Mouse (Mus musculus) forebrain, postnatal 0 days (tissue): ENCODE data around the gene Adh4. TPM values are rescaled to one million over a fixed set of nuclear protein-coding genes. Genes with fewer than 3 reads are reported as not detected.

Experiments
- ATAC-seq: fragments of 200-750 bp; cut with Nextera tagmentation; 2 replicates; pipeline ENCODE4 v1.8.0; 2017; ENCODE audit warnings: mild to moderate bottlenecking, moderate library complexity
- DNase-seq: peaks from one replicate; pipeline ENCODE4 v3.0.0-alpha.2; 2015
- H3K27ac ChIP-seq: fragments of 300-500 bp; sonication (generic); 2 replicates; pipeline ENCODE4 v1.5.1; 2014; ENCODE audit warnings: low read depth, mild to moderate bottlenecking, antibody characterized with exemption, low read length, moderate library complexity, mixed read lengths
- H3K27me3 ChIP-seq: fragments of 300-500 bp; sonication (generic); 2 replicates; pipeline ENCODE4 v1.6.1; 2014; ENCODE audit warnings: mild to moderate bottlenecking, low read length, mixed read lengths; ENCODE audit not compliant: insufficient read depth
- H3K36me3 ChIP-seq: fragments of 300-500 bp; sonication (generic); 2 replicates; pipeline ENCODE4 v1.6.1; 2014; ENCODE audit warnings: mild to moderate bottlenecking, moderate library complexity; ENCODE audit not compliant: insufficient read depth
- H3K4me1 ChIP-seq: fragments of 300-500 bp; sonication (generic); 2 replicates; pipeline ENCODE4 v1.6.1; 2014; ENCODE audit warnings: antibody characterized with exemption; ENCODE audit not compliant: insufficient read depth
- H3K4me2 ChIP-seq: fragments of 300-500 bp; sonication (generic); 2 replicates; pipeline ENCODE4 v1.6.1; 2014; ENCODE audit warnings: low read depth, mild to moderate bottlenecking, moderate library complexity
- H3K4me3 ChIP-seq: fragments of 300-500 bp; sonication (generic); 2 replicates; pipeline ENCODE4 v1.5.1; 2014; ENCODE audit warnings: low read depth, low read length, mixed read lengths
- H3K9ac ChIP-seq: fragments of 300-500 bp; sonication (generic); 2 replicates; pipeline ENCODE4 v1.6.1; 2014; ENCODE audit warnings: mild to moderate bottlenecking
- H3K9me3 ChIP-seq: fragments of 300-500 bp; sonication (generic); 2 replicates; pipeline ENCODE4 v1.6.1; 2016; ENCODE audit warnings: low read length
- CTCF ChIP-seq: sonication (generic); IDR thresholded peaks from 2 replicates; pipeline ENCODE4 v1.5.1; 2016; ENCODE audit warnings: antibody characterized with exemption, control low read depth, low read depth
- WGBS: fragments of 180-500 bp; shearing (Covaris S2); extraction: QIAGEN DNeasy Blood & Tissue Kit; methylation state at CpG from one replicate; pipeline ENCODE4 v1.1.7; 2014; 5-methylcytosine and 5-hydroxymethylcytosine counted together
- polyA plus RNA-seq: library from polyadenylated mRNA; unstranded; fragments of >200 nt; fragmentation: Nextera tagmentation; extraction: Ambion mirVana; gene quantifications from 2 replicates; pipeline ENCODE4 v1.2.1, GENCODE M21; 2015
- total RNA-seq: library from RNA; depleted of rRNA; stranded (reverse); fragments of >200 nt; gene quantifications from 2 replicates; pipeline ENCODE4 v1.2.3, GENCODE M21; 2014

Gene Adh4
- total and polyA plus RNA-seq, 2 experiments from 2014 or later: not detected

GRCm38 (mm10) chr3:138420385-138420784 is 5.1 kb downstream of the Adh4 start:
- Histone ChIP-seq H3K27me3 (no peaks in the 10 kb centered on the region), H3K9me3 (no peaks in the 10 kb centered on the region), H3K4me3 (no peak overlapping the region), H3K36me3 (no peaks in the 10 kb centered on the region), H3K4me1 (no peaks in the 10 kb centered on the region), H3K4me2 (no peak overlapping the region), H3K27ac (no peak overlapping the region), H3K9ac (no peak overlapping the region)
- DNase-seq: no peak
- WGBS: 94% methylated on average over 3 of the region's 3 CpGs
- no peak for TF ChIP-seq CTCF
- no peak for ATAC-seq

- Histone ChIP-seq H3K36me3 (no peaks in the 10 kb centered on the region), H3K4me2 (no peak overlapping the region), H3K27ac (no peak overlapping the region), H3K9me3 (no peaks in the 10 kb centered on the region), H3K9ac (no peak overlapping the region), H3K27me3 (no peaks in the 10 kb centered on the region), H3K4me1 (no peaks in the 10 kb centered on the region), H3K4me3 (no peak overlapping the region)
- WGBS: 70% methylated on average over 2 of the region's 2 CpGs
- DNase-seq (no peak), ATAC-seq (no peak)
- TF ChIP-seq CTCF: no peak
Measured at GRCm38 (mm10) chr3:138423664-138424063, 8.4 kb downstream of the Adh4 start.

- no peaks in the 10 kb centered on the region for H3K36me3 ChIP-seq
- TF ChIP-seq CTCF: no peak
- H3K4me3 ChIP-seq: no peak overlapping the region
- ATAC-seq (no peak), DNase-seq (no peak)
- 62% methylated on average over 4 of the region's 4 CpGs for WGBS
- no peak overlapping the region for H3K27ac ChIP-seq
- no peaks in the 10 kb centered on the region for H3K9me3 ChIP-seq
- H3K4me2 ChIP-seq: no peak overlapping the region
- H3K27me3 ChIP-seq: no peaks in the 10 kb centered on the region
- H3K4me1 ChIP-seq: no peaks in the 10 kb centered on the region
- H3K9ac ChIP-seq: no peak overlapping the region
Measured at GRCm38 (mm10) chr3:138424247-138424646, 9.0 kb downstream of the Adh4 start.

DNA sequence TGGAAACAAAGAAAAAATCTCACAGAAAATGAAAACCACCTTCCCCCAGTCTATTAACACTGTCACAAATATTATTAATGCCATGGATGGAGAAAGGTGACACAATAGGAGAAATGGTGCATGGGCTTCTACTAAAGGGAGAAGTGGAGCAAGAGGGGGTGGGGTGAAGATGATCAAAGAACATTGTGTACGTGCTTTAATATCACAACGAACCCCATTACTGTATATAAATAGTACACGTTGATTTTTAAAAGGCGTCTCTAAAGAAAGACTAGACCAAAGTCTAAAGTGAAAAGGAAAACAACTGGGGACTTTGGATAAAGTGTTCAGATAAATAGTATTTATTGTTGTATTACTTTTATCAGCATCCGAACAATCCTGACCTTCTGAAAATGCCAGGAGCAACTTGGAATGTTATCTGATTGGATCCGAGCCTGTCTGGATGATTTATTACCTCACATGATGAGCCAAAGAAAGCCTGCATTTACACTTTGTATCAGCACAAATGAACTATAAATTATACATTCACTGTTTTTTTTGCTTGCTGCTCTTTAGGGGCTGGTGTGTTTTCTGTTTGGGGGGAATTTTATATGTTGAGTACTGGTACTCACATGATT is 15.2 kb downstream of the Adh4 start:
- TF ChIP-seq CTCF: no peak
- no peak overlapping the region for H3K4me2 ChIP-seq
- H3K4me3 ChIP-seq: no peak overlapping the region
- 88% methylated on average over 6 of the region's 6 CpGs for WGBS
- no peaks in the 10 kb centered on the region for H3K36me3 ChIP-seq
- DNase-seq: no peak
- H3K9ac ChIP-seq: no peak overlapping the region
- no peaks in the 10 kb centered on the region for H3K9me3 ChIP-seq
- H3K4me1 ChIP-seq: no peaks in the 10 kb centered on the region
- ATAC-seq: no peak
- H3K27me3 ChIP-seq: no peaks in the 10 kb centered on the region
- H3K27ac ChIP-seq: no peak overlapping the region

GRCm38 (mm10) chr3:138431835-138432234 is 16.6 kb downstream of the Adh4 start:
- no peak overlapping the region for H3K27ac ChIP-seq
- H3K36me3 ChIP-seq: no peaks in the 10 kb centered on the region
- peak; percentile 55; the same call in 1 of the 2 replicates for ATAC-seq
- H3K9me3 ChIP-seq: no peaks in the 10 kb centered on the region
- H3K27me3 ChIP-seq: no peaks in the 10 kb centered on the region
- H3K4me1 ChIP-seq: no peaks in the 10 kb centered on the region
- no peak overlapping the region for H3K4me3 ChIP-seq
- no peak overlapping the region for H3K4me2 ChIP-seq
- DNase-seq: peak; percentile 73
- peak; percentile 72 for TF ChIP-seq CTCF
- no peak overlapping the region for H3K9ac ChIP-seq
- WGBS: 56% methylated on average over 2 of the region's 2 CpGs

- no peaks in the 10 kb centered on the region for H3K9me3 ChIP-seq
- no peak overlapping the region for H3K4me2 ChIP-seq
- no peak for DNase-seq
- no peak overlapping the region for H3K4me3 ChIP-seq
- H3K4me1 ChIP-seq: 0 out of 2 replicates have a peak, but pooled peaks cover 2% of the 10 kb centered on the region
- no peak overlapping the region for H3K27ac ChIP-seq
- H3K27me3 ChIP-seq: no peaks in the 10 kb centered on the region
- TF ChIP-seq CTCF: no peak
- 76% methylated on average over 3 of the region's 3 CpGs for WGBS
- no peaks in the 10 kb centered on the region for H3K36me3 ChIP-seq
- H3K9ac ChIP-seq: no peak overlapping the region
- ATAC-seq: no peak
Measured at GRCm38 (mm10) chr3:138438716-138439115, 23.4 kb downstream of the Adh4 start.

GRCm38 (mm10) chr3:138442203-138442602 is 26.9 kb downstream of the Adh4 start:
- Histone ChIP-seq H3K27ac (peak overlapping the region; percentile 91; the same call in 1 of the 2 replicates), H3K4me3 (peak overlapping the region; percentile 85), H3K9me3 (no peaks in the 10 kb centered on the region), H3K9ac (peak overlapping the region; percentile 90), H3K27me3 (no peaks in the 10 kb centered on the region), H3K36me3 (peaks cover 11% of the 10 kb centered on the region), H3K4me2 (peak overlapping the region; percentile 89), H3K4me1 (peaks cover 8% of the 10 kb centered on the region; the same call in 1 of the 2 replicates)
- no peak; the same call in none of the 2 replicates for TF ChIP-seq CTCF
- ATAC-seq (no peak), DNase-seq (no peak)
- under 1% methylated on average over 9 of the region's 9 CpGs for WGBS
